Mouse (Mus musculus) frontal cortex, adult (tissue): Measurements from ENCODE around the gene Rhox7b.
"Not testable (repeated sequence)": the region's sequence is repeated elsewhere in the genome, so short reads cannot be mapped to it uniquely, and the experiment has no call there.

Source experiments
- ATAC-seq: cut with Nextera tagmentation; 2 replicates; pipeline ENCODE4 v1.9.2; 2017; ENCODE audit warnings: mild to moderate bottlenecking, moderate library complexity, mixed read lengths; ENCODE audit not compliant: low TSS enrichment

Rhox7b gene

DNA sequence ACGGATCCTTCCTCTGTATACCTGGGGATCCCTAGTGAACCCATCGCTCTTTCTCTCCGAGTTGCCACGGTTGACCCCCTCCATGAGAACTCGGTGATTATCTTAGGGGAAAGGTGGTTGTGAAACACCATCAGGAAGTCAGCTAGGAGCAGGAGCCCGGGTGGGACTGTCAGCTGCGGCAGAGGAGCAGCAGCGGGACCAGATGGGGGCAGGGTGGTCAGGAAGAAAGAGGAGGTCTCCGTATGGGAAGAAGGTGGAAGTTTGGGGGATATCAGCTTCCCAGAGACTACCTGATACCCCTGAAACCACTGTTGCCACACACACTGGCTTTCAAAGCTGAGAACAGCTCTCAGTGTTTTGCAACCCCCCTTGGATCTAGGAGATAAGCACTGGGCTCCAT, at the start of gene Rhox7b:
TSS of gene Rhox7b (minus strand) at position 101 of the 400 bp plus-strand sequence.
- ATAC-seq, result not testable (repeated sequence)

DNA sequence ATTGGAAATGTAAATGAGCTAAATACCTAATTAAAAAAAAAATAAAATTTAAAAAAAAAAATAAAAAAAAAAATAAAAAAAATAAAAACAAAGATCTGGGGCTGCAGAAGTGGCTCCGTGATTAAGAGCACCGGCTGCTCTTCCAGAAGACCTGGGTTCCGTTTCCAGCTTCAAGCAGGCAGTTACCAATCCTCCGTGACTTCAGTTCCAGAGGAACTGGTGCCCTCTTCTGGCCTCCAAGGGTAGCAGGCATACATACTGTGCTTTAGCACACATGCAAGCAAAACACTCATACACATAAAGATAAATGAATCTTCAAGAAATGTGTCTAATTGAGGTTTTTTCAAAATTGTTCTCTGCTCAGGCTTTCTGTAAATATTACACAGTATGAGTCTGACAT, 19.3 kb upstream of the Rhox7b start:
- ATAC-seq, result no peak

DNA sequence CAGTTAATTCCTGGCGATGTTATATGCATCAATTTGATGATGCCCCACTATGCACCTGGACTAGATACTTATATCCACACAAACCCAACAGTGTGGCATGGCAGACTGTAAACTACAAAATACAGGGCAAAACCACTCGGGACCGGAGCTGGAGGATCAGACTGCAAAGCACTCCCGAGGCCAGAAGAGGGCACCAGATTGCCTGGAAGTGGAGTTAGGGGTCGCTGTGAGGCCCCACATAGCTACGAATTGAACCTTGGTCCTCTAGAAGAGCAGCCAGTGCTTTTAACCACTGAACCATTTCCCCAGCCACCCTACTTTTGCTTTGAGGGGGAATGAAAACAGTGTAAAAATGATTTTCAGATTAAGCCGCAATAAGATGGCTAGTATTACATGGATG, 11.5 kb upstream of the Rhox7b start:
- no peak for ATAC-seq

DNA sequence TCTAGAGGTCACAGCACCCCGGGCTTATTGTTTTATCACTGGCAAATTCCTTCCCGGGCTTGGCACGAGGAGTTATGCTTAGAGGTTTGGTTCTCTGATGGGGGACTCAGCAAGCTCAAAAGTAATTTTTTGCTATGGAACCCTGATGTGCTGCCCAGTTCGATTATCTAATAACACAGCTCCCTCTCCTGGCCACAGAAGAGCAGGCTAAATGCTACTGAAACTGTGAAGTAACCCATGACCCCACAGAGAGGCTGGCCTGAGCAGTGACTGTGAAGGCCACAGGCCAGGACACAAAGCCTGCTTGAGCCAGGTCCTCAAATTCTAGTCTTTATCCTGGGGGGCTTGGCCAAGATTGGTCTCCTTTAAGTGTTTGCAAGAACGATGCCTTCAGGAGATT, 6.7 kb upstream of the Rhox7b start:
- no peak for ATAC-seq

DNA sequence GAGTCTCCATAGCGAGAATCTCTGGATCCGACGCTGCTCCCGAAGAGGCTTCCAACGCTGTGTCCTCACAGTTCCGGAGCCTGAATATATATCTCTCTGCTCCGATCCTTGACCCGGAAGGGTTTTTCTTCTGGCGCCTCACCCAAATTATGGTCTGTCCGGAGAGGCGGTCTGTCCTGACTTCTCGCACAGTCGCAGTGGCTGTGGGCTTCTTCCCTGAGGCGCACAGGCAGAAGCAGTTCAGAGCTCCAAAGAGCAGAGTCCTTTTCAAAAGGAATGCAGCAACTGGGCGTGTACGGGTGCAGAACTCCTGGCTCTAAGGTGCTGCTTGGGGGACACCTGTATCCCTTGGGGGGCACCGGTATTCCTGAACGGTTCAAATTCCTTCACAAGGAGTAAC, 4.6 kb upstream of the Rhox7b start, which contains the start of gene Rhox9:
TSS of gene Rhox9 (minus strand) at position 101 of the 400 bp plus-strand sequence.
- ATAC-seq, result not testable (repeated sequence)

DNA sequence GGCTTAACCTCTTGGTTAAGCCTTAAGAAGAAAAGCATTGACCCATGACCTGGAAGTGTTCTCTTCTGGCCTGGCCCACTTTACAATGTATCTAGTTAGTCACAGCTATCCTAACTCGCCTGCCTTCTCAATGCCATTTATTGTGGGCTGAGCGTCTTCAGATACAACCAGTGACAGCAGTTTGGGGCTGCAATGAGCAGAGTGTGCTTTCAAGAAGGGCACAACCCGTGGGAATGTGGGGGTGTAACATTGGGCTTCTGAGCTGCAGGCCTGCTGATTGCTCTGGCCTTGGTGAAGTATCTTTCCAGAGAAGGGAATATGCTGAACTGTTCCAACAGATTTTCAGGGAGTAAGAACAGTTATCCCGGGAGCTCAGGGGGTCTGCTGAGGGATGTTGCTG, 18.2 kb downstream of the Rhox7b start, which contains the start of gene Rhox8:
TSS of gene Rhox8 (minus strand) at position 101 of the 400 bp plus-strand sequence.
- ATAC-seq, result no peak

DNA sequence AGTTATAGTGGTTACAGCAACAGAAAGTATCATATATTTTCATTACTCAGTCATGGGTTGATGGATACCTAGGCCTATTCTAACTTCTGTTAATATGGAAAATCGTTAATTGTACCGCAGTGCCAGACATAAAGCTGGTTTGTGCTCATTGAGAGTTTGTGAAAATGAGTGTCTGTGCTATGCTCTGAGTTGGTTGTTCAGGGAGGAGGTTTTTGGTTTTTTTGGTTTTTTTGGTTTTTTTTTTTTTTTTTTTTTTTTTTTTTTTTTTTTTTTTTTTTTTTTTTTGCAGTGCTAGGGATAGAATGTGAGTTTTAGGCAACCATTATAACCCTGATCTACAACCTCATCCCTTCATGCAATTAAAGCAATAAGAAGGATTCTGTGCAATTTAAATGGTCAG, 25.4 kb downstream of the Rhox7b start:
- no peak for ATAC-seq
